Mouse (Mus musculus): ENCODE measurements at regions not wholly inside any gene's neighbourhood (a gene's known extent, or its start where the extent isn't known, plus 50 kb on each side); places are given as distances from the start of the nearest gene placed in this dataset.

DNA sequence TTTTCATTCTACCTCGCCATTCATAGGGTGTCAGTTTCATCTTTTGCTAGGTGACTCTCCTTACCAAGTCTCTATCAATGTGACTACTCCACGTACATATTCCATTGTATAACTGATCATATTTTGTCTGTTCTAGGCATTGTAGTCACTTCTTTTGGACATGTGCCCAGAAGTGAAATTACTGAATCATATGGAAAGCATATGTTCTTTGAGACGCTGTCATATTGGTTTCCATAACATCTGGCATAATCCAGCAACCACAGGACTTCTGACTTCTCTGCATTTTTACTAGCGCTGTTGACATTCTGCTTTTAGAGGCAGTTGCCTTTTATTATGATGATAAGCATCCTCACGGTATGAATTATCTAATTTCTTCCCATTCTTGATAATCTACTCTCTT is 113.9 kb upstream of the Clstn2 start:
- Histone ChIP-seq H3K4me3 (ENCODE audit: low read depth, low read length) (no peak overlapping the region), H3K9ac (ENCODE audit: low read depth, low read length) (no peak overlapping the region), H3K9me3 (ENCODE audit: control insufficient read depth) (no peaks in the 10 kb centered on the region), H3K27ac (ENCODE audit: low read depth, low read length) (no peak overlapping the region), H3K4me2 (replicated peaks; ENCODE audit: low read depth) (no peak overlapping the region), H3K4me1 (replicated peaks; ENCODE audit: control insufficient read depth, insufficient read depth, low read length) (no peaks in the 10 kb centered on the region), H3K36me3 (ENCODE audit: control insufficient read depth, insufficient read depth) (no peaks in the 10 kb centered on the region), H3K27me3 (replicated peaks; ENCODE audit: control insufficient read depth, insufficient read depth, low read length) (no peaks in the 10 kb centered on the region)
- no peak for TF ChIP-seq CTCF (IDR thresholded peaks at IDR 0.05; ENCODE audit: low read depth)
- no peak for ATAC-seq
- 76% methylated on average over 5 of the region's 5 CpGs for WGBS

DNA sequence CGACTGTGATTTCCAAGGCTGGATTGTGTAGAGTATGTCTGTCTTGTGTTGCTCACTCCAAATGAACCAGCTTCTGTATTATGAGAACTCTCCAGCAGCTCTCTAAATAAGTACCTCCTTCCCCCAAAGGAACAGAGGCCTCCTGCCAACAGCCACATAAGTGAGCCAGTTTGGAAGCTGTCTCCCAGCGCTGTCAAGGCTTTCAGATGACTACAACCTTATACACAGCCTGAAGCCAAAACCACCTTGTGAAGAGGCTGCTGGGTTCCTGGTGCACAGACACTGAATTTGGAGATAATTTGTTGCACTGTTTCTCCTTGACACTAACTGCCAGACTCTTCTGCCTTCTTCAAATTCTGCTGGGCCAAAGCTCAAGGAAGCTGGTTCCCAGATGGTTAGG is 125.4 kb upstream of the Clstn2 start:
- Histone ChIP-seq H3K4me1 (replicated peaks; ENCODE audit: control insufficient read depth, insufficient read depth, low read length) (no peaks in the 10 kb centered on the region), H3K4me3 (ENCODE audit: low read depth, low read length) (no peak overlapping the region), H3K9ac (ENCODE audit: low read depth, low read length) (no peak overlapping the region), H3K9me3 (ENCODE audit: control insufficient read depth) (no peaks in the 10 kb centered on the region), H3K4me2 (replicated peaks; ENCODE audit: low read depth) (no peak overlapping the region), H3K27me3 (replicated peaks; ENCODE audit: control insufficient read depth, insufficient read depth, low read length) (no peaks in the 10 kb centered on the region), H3K36me3 (ENCODE audit: control insufficient read depth, insufficient read depth) (no peaks in the 10 kb centered on the region), H3K27ac (ENCODE audit: low read depth, low read length) (no peak overlapping the region)
- no peak for TF ChIP-seq CTCF (IDR thresholded peaks at IDR 0.05; ENCODE audit: low read depth)
- 90% methylated on average over 2 of the region's 2 CpGs for WGBS
- no peak for ATAC-seq

- Histone ChIP-seq H3K27me3 (replicated peaks; ENCODE audit: control insufficient read depth, insufficient read depth, low read length) (no peaks in the 10 kb centered on the region), H3K36me3 (ENCODE audit: control insufficient read depth, insufficient read depth) (no peaks in the 10 kb centered on the region), H3K27ac (ENCODE audit: low read depth, low read length) (no peak overlapping the region), H3K4me2 (replicated peaks; ENCODE audit: low read depth) (no peak overlapping the region), H3K9me3 (ENCODE audit: control insufficient read depth) (no peaks in the 10 kb centered on the region), H3K9ac (ENCODE audit: low read depth, low read length) (no peak overlapping the region), H3K4me1 (replicated peaks; ENCODE audit: control insufficient read depth, insufficient read depth, low read length) (no peaks in the 10 kb centered on the region), H3K4me3 (ENCODE audit: low read depth, low read length) (no peak overlapping the region)
- ATAC-seq = no peak
- TF ChIP-seq CTCF (IDR thresholded peaks at IDR 0.05; ENCODE audit: low read depth) = no peak
- WGBS = 15% methylated on average over 5 of the region's 5 CpGs
Measured at GRCm38 (mm10) chr9:98164489-98164888, 122.7 kb upstream of the Nmnat3 start.

DNA sequence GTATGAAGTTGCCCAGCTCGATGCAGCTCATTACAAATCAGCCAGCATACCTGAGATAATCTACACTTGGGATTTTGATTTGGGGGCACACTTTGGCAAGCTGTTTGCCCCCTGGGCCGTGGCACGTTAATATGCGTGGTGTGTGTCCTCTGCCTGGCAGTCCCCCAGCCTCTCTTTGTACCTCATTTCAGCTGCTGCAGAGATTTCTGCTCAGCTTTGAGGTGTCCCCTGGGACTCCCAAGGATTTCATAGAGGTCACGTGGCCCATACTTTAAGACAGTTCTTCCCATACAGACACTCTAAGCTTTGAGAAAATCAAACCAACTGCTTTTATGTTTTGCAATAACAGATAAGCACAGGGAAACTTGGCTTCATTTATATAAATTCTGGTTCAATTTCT is 113.2 kb upstream of the Nmnat3 start:
- Histone ChIP-seq H3K4me1 (replicated peaks; ENCODE audit: control insufficient read depth, insufficient read depth, low read length) (no peaks in the 10 kb centered on the region), H3K4me2 (replicated peaks; ENCODE audit: low read depth) (no peak overlapping the region), H3K27ac (ENCODE audit: low read depth, low read length) (no peak overlapping the region), H3K4me3 (ENCODE audit: low read depth, low read length) (no peak overlapping the region), H3K9me3 (ENCODE audit: control insufficient read depth) (no peaks in the 10 kb centered on the region), H3K9ac (ENCODE audit: low read depth, low read length) (no peak overlapping the region), H3K36me3 (ENCODE audit: control insufficient read depth, insufficient read depth) (no peaks in the 10 kb centered on the region), H3K27me3 (replicated peaks; ENCODE audit: control insufficient read depth, insufficient read depth, low read length) (no peaks in the 10 kb centered on the region)
- TF ChIP-seq CTCF (IDR thresholded peaks at IDR 0.05; ENCODE audit: low read depth) = no peak
- no peak for ATAC-seq
- 82% methylated on average over 5 of the region's 5 CpGs for WGBS

DNA sequence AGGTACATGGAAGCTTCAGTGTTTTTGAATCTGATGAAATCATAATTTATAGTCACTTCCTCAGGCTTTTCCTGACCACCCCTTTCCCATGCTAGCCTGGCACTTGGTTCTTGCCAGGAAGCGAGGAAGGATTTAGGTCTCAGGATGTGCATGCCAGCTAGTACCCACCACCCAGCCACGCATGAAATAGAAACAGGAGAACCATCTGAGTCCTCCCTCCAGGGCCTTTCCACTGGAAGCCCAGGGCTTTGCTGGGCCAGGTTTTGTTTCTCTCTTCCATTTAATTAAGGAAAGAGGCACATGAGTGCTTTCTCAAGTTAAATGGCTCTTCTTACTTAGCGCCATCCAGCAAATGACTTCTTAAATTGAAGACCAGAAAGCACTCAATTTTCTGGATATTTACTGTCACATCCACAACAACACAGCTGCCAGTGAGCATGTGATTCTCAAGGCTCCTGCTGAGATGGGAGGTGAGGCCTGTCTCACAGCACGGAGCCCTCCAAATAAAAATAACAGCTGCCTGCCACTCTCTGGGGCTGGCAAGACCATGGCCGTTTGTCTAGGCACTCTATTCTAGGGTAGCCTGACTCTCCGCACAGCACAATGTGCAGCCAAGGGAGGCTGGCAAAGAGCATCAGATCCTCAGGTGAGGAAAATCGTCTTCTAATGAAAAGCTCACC is 110.4 kb upstream of the Nmnat3 start:
- no peak overlapping the region for H3K9ac ChIP-seq (ENCODE audit: low read depth, low read length)
- no peak for TF ChIP-seq CTCF (IDR thresholded peaks at IDR 0.05; ENCODE audit: low read depth)
- no peaks in the 10 kb centered on the region for H3K4me1 ChIP-seq (replicated peaks; ENCODE audit: control insufficient read depth, insufficient read depth, low read length)
- no peak overlapping the region for H3K4me3 ChIP-seq (ENCODE audit: low read depth, low read length)
- ATAC-seq = no peak
- H3K27ac ChIP-seq (ENCODE audit: low read depth, low read length) = no peak overlapping the region
- 75% methylated on average over 7 of the region's 7 CpGs for WGBS
- no peaks in the 10 kb centered on the region for H3K36me3 ChIP-seq (ENCODE audit: control insufficient read depth, insufficient read depth)
- H3K27me3 ChIP-seq (replicated peaks; ENCODE audit: control insufficient read depth, insufficient read depth, low read length) = no peaks in the 10 kb centered on the region
- no peaks in the 10 kb centered on the region for H3K9me3 ChIP-seq (ENCODE audit: control insufficient read depth)
- H3K4me2 ChIP-seq (replicated peaks; ENCODE audit: low read depth) = no peak overlapping the region

DNA sequence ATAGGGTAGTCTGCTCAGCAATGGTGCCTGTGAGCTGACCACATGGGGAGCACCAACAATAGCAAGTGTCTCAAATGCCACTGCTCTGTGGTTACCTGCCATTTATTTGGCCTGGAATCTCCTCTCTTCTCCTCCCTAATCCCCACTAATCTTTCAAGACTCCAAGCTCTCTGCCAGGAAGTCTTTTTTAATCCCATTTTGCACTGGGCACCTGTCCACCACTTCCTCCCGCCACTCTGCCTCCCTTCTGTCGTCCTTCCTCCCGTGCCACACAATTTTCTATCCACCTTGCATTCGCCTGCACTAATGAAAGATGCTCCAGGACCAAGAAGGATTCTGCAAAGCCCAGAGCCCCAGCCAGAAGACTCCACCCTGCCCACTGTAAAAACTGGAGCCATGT is 106.5 kb upstream of the Nmnat3 start:
- H3K9me3 ChIP-seq (ENCODE audit: control insufficient read depth) = no peaks in the 10 kb centered on the region
- H3K4me3 ChIP-seq (ENCODE audit: low read depth, low read length) = no peak overlapping the region
- TF ChIP-seq CTCF (IDR thresholded peaks at IDR 0.05; ENCODE audit: low read depth) = no peak
- no peak overlapping the region for H3K27ac ChIP-seq (ENCODE audit: low read depth, low read length)
- no peaks in the 10 kb centered on the region for H3K36me3 ChIP-seq (ENCODE audit: control insufficient read depth, insufficient read depth)
- H3K9ac ChIP-seq (ENCODE audit: low read depth, low read length) = no peak overlapping the region
- WGBS = 65% methylated on average over 4 of the region's 4 CpGs
- no peaks in the 10 kb centered on the region for H3K27me3 ChIP-seq (replicated peaks; ENCODE audit: control insufficient read depth, insufficient read depth, low read length)
- no peaks in the 10 kb centered on the region for H3K4me1 ChIP-seq (replicated peaks; ENCODE audit: control insufficient read depth, insufficient read depth, low read length)
- H3K4me2 ChIP-seq (replicated peaks; ENCODE audit: low read depth) = no peak overlapping the region
- no peak for ATAC-seq
